In genomic region chr15:81465901-81466737, GRCm38 (mm10) we compare ENCODE assay signal across 7 mouse cellular contexts. TPM values are rescaled to one million over a fixed set of nuclear protein-coding genes. Genes with fewer than 3 reads are reported as not detected.
DNase-seq lines count a peak whose midpoint lies in the region; ATAC-seq lines count a peak whose summit lies in the region.

TSS of gene Rbx1 (plus strand) at chr15:81466296.

- no peaks in the 10 kb centered on the region for H3K27me3 ChIP-seq in embryonic facial prominence, embryonic 11.5 days (ENCODE audit: control insufficient read depth, insufficient read depth, low read length)
- no peaks in the 10 kb centered on the region for H3K27me3 ChIP-seq in limb, embryonic 11.5 days (ENCODE audit: control insufficient read depth, insufficient read depth, low read length)
- no peaks in the 10 kb centered on the region for H3K27me3 ChIP-seq in midbrain, embryonic 14.5 days (ENCODE audit: control insufficient read depth, insufficient read depth, low read length)

- peak within 1 kb of the TSS; percentile 77 for H3K9ac ChIP-seq in embryonic facial prominence, embryonic 11.5 days (replicated peaks; ENCODE audit: low read length)
- H3K9ac ChIP-seq in limb, embryonic 11.5 days (ENCODE audit: low read length): peak within 1 kb of the TSS; percentile 73
- H3K9ac ChIP-seq in midbrain, embryonic 14.5 days (replicated peaks; ENCODE audit: low read length): peak within 1 kb of the TSS; percentile 71

- no peaks in the 10 kb centered on the region for H3K4me1 ChIP-seq in embryonic facial prominence, embryonic 11.5 days (ENCODE audit: control insufficient read depth, insufficient read depth, low read length)
- H3K4me1 ChIP-seq in limb, embryonic 11.5 days (ENCODE audit: control insufficient read depth, insufficient read depth, low read length): peaks cover 4% of the 10 kb centered on the region; the same call in 1 of the 2 replicates
- H3K4me1 ChIP-seq in midbrain, embryonic 14.5 days (ENCODE audit: control insufficient read depth, insufficient read depth, low read length): peaks cover 15% of the 10 kb centered on the region

- under 1% methylated on average over 62 of the region's 62 CpGs for WGBS in embryonic facial prominence, embryonic 11.5 days
- WGBS in limb, embryonic 11.5 days: 0% methylated on average over 61 of the region's 62 CpGs
- WGBS in midbrain, embryonic 14.5 days: 1% methylated on average over 62 of the region's 62 CpGs

- DNase-seq in adrenal gland, postnatal 14 days: peak; percentile 100
- peak; percentile 98 for DNase-seq in embryonic facial prominence, embryonic 11.5 days (ENCODE audit: low spot score)
- DNase-seq in heart, adult 11 months: peak; percentile 100
- DNase-seq in kidney, adult 18-20 months: peak; percentile 100
- peak; percentile 99 for DNase-seq in limb, embryonic 11.5 days (ENCODE audit: low spot score)
- DNase-seq in midbrain, embryonic 14.5 days: peak; percentile 99
- peak; percentile 98 to 99 for DNase-seq in spleen, adult 18-20 months

- ATAC-seq in embryonic facial prominence, embryonic 11.5 days (replicated peaks; ENCODE audit: insufficient number of reproducible peaks, low FRiP score, low TSS enrichment, low read depth): peak; percentile 99
- peak; percentile 97 for ATAC-seq in limb, embryonic 11.5 days (ENCODE audit: insufficient number of reproducible peaks, low FRiP score, low TSS enrichment, low read depth)
- ATAC-seq in midbrain, embryonic 14.5 days (ENCODE audit: low FRiP score, low TSS enrichment): peak; percentile 99

- H3K4me3 ChIP-seq in embryonic facial prominence, embryonic 11.5 days (ENCODE audit: low read depth, low read length): peak within 1 kb of the TSS; percentile 65
- H3K4me3 ChIP-seq in limb, embryonic 11.5 days (ENCODE audit: low read depth, low read length): peak within 1 kb of the TSS; percentile 61
- H3K4me3 ChIP-seq in midbrain, embryonic 14.5 days (replicated peaks; ENCODE audit: low read depth, low read length): peak within 1 kb of the TSS; percentile 63

- H3K9me3 ChIP-seq in embryonic facial prominence, embryonic 11.5 days (replicated peaks; ENCODE audit: control insufficient read depth, low read length): no peaks in the 10 kb centered on the region
- no peaks in the 10 kb centered on the region; the same call in 1 of the 2 replicates for H3K9me3 ChIP-seq in limb, embryonic 11.5 days (ENCODE audit: control insufficient read depth, low read length)
- no peaks in the 10 kb centered on the region; the same call in 1 of the 2 replicates for H3K9me3 ChIP-seq in midbrain, embryonic 14.5 days (ENCODE audit: control insufficient read depth, low read length)

- H3K36me3 ChIP-seq in embryonic facial prominence, embryonic 11.5 days (replicated peaks; ENCODE audit: control insufficient read depth, insufficient read depth, low read depth, low read length): peaks cover 6% of the 10 kb centered on the region; the same call in 1 of the 2 replicates
- peaks cover 10% of the 10 kb centered on the region; the same call in 1 of the 2 replicates for H3K36me3 ChIP-seq in limb, embryonic 11.5 days (ENCODE audit: control insufficient read depth, insufficient read depth, low read length)
- H3K36me3 ChIP-seq in midbrain, embryonic 14.5 days (ENCODE audit: control insufficient read depth, insufficient read depth, low read length): peaks cover 17% of the 10 kb centered on the region

- H3K27ac ChIP-seq in embryonic facial prominence, embryonic 11.5 days (replicated peaks; ENCODE audit: low read depth, low read length): peak within 1 kb of the TSS; percentile 76
- peak within 1 kb of the TSS; percentile 57 for H3K27ac ChIP-seq in limb, embryonic 11.5 days (replicated peaks; ENCODE audit: low read depth, low read length)
- H3K27ac ChIP-seq in midbrain, embryonic 14.5 days (replicated peaks; ENCODE audit: low read depth, low read length): peak within 1 kb of the TSS; percentile 91

- H3K4me2 ChIP-seq in embryonic facial prominence, embryonic 11.5 days (ENCODE audit: low read depth, low read length): peak within 1 kb of the TSS; percentile 66
- peak within 1 kb of the TSS; percentile 62 for H3K4me2 ChIP-seq in limb, embryonic 11.5 days (ENCODE audit: low read depth, severe bottlenecking)
- peak within 1 kb of the TSS; percentile 76 for H3K4me2 ChIP-seq in midbrain, embryonic 14.5 days (ENCODE audit: low read length)

RNA-seq across cellular contexts. Expression of gene Rbx1, which starts in this region (rescaled TPM):
- total RNA-seq in adrenal gland, postnatal 14 days (2021): 118 and 119 TPM in 2 replicates
- polyA plus RNA-seq in embryonic facial prominence, embryonic 11.5 days (2014; fragmentation: Nextera tagmentation; extraction: Ambion mirVana): 521 and 534 TPM in 2 replicates
- polyA plus RNA-seq in limb, embryonic 11.5 days (2014; fragmentation: Nextera tagmentation; extraction: Ambion mirVana): 569 and 571 TPM in 2 replicates
- polyA plus RNA-seq in midbrain, embryonic 14.5 days (2014; fragmentation: Nextera tagmentation; extraction: Ambion mirVana): 500 and 547 TPM in 2 replicates

Comparison
In these comparisons a context has a peak if more than half of its experiments do, and no peak if none do; other contexts are left out.
1. Peak in every context shown above with its lines: DNase-seq, ATAC-seq, H3K4me3 ChIP-seq and H3K27ac ChIP-seq.